Mouse (Mus musculus): Measurements from ENCODE around the gene Snrnp40.

Snrnp40 gene

DNA sequence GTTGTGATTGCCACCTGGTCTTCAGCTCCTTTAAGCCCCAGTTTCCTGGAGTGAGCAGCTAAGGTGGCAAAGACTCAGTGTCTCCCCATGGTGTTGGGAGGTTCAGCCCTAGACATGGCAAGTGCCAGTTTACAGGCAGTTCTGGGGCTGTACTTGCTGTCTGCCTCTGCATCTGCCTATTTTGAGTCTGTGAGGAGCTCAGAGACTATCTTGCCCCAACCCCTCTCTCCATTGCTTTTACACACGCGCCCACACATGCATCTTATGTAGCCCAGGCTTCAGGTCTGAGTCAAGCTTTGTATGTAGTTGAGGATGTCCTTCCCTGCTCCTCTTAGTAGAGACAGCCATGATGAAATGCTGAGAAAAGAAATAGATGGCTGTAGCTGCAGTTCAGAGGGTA lies 19.2 kb downstream of the Snrnp40 start:
- no peak for DNase-seq (ENCODE audit: low spot score in 2 of 2)

DNA sequence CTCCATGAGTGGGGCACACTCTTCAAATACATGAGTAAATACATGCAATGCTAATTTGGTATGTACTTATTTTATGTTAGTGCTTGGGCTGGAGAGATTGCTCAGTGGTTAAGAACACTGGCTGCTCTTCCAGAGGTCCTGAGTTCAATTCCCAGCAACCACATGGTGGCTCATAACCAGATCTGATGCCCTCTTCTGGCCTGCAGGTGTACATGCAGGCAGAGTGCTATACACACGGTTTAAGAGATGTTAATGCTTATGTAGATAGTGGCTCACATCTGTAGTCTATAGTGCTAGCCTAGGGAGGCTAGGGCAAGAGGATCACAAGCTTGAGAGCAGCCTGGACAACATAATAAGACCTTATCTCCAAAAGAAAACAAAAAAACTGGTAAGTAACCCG lies 20.5 kb downstream of the Snrnp40 start:
- no peak for DNase-seq (ENCODE audit: low spot score in 2 of 2)

DNA sequence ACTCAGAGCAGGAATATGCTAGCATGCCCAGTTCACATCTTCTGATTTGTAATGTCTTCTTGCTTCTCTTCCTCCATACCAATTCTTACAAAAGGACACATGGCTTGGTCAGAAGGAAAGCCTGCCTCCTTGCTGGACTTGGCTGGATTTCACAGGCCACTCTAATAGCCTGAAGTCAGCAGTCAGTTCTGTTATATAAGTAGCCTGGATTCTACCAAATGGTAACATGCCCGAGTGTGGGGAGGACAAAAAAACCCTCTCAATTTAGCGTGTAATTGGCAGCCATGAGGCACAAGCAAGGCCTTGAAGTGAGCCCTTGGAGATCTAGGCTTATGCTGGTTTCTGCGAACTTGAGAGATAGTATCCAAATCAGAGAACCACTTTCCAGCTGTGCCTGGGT lies 27.3 kb downstream of the Snrnp40 start:
- DNase-seq (ENCODE audit: low spot score in 2 of 2) = no peak

DNA sequence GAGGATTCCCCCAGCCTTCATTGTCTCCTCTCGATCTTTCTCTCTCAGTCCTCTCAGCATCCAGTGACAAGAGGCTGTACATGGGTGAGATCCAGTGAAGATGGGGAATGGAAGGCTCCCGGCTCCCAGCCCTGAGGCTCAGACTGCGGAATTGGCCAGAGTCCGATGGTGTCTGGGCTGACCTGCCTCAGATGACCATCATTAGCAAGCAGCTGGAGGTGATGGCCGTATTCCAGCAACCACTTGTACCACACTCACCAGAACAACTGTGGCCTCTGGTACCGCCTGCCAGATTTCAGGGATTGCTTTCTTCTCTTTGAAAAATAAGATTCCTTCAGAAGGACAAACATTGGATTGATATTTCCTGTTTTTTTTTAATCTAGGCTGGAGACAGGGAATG lies 29.6 kb downstream of the Snrnp40 start:
- no peak for DNase-seq (ENCODE audit: low spot score in 2 of 2)

DNA sequence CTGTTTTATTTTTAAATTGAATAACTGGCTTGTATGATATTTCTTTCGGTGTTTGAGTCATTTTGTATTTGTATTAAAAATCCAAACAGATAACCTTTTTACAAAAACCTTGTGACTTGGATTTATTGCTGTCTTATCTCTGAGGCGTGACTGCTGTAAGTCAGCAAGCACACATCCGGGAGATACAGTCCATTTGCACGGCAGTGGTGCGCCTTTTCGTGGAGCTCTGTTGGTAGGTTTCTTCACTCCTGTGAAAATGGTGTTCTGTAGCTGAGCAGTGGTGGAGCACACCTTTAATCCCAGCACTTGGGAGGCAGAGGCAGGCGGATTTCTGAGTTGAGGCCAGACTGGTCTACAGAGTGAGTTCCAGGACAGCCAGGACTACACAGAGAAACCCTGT lies 30.0 kb downstream of the Snrnp40 start:
- no peak for DNase-seq (ENCODE audit: low spot score in 2 of 2)

DNA sequence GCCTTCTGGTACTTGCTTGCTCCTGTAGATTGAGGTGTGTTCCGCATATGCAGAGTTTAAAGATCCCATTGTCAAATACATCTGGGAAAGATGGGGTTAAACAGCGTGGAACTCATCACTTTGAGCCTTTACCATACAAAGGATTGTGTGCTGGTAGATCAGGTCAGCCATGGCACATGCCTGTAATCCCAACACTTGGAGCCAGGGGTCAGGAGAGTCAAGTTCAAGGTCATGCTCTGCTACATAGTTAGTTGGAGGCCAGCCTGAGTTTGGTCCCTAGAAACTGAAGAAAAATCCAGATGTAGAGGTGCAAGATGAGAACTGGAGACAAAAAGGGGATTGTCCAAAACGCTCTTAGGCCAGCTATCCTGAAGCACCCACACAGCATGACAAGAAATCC lies 31.3 kb downstream of the Snrnp40 start:
- DNase-seq (ENCODE audit: low spot score in 2 of 2) = no peak
